Mouse (Mus musculus): ENCODE measurements around the gene C2cd4d. TPM values are rescaled to one million over a fixed set of nuclear protein-coding genes. Genes with fewer than 3 reads are reported as not detected.

Gene C2cd4d
- total RNA-seq, 2 experiments from 2014 or later = 0.38 to 0.40 TPM

DNA sequence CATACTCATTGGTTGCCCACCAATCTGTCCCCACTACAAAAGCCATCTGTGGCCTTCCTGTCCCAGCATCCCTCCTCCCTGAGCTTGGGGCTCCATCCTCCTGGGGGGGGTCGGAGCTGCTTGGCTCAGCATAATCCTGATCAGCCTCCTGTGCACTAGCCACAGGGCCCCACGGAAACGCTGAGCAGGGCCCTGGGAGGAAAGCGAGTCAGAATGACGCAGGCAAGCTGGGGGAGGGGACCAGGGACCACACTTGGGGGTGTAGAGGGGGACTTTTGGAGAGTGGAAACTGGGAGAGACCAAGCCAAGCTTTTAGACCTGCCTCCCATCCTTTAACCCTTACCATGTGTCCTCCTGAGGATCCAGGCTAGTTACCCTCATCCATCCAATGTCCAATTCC lies 13.6 kb downstream of the C2cd4d start:
- no peak for DNase-seq (ENCODE audit: low spot score in 2 of 2)

DNA sequence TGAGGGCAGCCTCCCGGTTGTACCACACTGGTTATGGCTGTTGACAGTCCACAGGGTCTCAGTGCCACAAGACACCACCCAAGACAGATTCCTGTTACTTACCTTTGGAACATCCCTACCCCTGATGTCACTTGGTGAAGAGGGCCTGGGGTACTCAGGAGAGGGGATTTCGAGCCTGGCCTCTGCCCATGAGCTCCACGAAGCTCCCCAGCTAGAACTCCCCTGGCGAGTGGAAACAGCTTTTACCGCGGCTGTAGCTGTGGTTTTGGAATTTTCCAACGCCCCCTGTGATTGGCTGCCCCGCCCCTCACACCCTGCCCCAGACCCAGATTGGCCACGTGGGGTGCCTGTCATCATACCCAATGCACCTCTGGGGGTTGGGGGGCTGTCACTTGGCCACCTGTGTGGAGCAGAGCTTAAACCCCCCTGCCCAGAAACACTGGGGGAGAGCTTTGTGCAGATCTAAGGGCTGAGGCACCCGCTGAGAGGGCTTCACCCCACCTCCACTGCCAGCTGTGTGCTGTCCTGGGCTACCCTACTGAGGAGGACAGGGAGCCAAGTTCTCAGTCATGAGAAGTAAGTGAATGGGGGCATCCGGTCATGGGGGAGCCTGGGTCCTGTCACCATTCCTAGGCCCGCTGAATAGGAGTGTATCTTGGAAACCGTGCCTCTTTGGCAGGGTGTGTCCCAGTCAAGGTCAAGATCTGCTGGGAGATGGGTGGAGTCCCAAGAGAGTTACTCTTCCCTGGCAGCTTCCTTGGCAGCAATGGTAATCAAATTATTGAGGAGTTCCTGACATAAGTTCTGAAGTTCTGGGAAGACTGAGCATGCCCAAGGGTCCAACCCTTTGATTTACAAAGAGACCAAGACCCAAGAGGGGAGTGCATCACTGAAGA lies 15.0 kb downstream of the C2cd4d start:
- no peak for DNase-seq (ENCODE audit: low spot score in 2 of 2)

- DNase-seq (ENCODE audit: low spot score in 2 of 2) = no peak
Measured at GRCm38 (mm10) chr3:94379831-94380510, 17.7 kb downstream of the C2cd4d start.

GRCm38 (mm10) chr3:94382308-94382707 lies 20.1 kb downstream of the C2cd4d start:
- DNase-seq (ENCODE audit: low spot score in 2 of 2) = no peak

DNA sequence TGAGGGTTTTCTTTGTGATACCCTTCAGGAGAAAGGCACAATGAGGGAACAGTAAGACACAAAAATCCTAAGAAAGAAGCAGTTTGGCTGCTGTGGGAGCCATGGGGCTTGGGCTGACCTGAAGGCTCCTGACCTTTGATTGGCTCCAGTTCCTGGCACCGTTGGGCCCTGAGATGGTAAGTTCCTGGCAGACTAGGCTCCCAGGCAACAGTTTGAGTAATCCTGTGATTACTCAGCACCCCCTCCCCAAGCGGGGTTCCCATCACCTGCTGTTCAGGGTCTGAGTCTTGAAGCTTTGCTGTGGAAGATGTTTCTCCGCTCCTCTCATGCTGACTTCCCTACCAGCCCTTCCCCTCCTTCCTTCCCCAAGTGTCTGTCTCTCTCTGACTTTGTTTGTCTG lies 21.2 kb downstream of the C2cd4d start:
- no peak for DNase-seq (ENCODE audit: low spot score in 2 of 2)

GRCm38 (mm10) chr3:94386671-94387070 lies 24.4 kb downstream of the C2cd4d start:
- no peak for DNase-seq (ENCODE audit: low spot score in 2 of 2)

- no peak for DNase-seq (ENCODE audit: low spot score in 2 of 2)
Measured at GRCm38 (mm10) chr3:94387391-94387790, 25.2 kb downstream of the C2cd4d start.

DNA sequence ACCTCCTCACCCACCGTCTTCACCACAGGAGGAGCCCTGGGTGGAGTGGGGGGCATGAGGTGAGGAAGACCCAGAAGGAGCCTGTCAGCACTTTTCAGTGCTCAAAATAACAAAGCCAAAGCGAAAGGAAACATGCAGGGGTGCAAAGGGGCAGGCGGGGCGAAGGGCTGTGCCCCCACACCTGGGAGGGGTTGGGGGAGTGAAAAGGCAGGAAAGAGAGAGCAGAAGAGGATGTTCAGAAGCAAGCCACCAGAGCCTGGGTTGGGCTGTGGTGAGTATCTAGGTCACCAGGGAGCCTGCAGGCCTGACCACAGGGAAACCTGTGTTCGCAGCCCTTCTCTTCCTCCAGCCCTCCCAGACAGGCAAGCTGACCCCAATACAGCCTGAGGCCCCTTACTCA lies 25.8 kb downstream of the C2cd4d start:
- DNase-seq (ENCODE audit: low spot score in 2 of 2) = no peak

DNA sequence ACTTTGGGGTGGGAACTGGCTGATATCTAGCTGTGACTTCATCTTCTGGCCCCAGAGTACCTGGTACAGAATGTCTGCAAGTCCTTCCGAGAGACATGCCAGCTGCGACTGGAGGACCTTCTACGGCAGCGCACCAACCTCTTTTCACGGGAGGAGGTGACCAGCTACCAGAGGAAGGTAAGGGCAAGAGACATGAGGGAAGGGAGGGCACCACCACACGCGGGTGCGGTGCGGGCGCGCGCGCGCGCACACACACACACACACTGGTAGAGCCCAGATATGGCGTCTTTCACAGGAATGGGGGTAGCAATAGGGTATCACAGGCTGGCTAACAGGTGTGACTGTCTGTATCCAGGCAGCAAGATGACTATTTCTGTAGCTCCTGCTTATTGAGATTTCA lies 27.2 kb downstream of the C2cd4d start:
- no peak for DNase-seq (ENCODE audit: low spot score in 2 of 2)

DNA sequence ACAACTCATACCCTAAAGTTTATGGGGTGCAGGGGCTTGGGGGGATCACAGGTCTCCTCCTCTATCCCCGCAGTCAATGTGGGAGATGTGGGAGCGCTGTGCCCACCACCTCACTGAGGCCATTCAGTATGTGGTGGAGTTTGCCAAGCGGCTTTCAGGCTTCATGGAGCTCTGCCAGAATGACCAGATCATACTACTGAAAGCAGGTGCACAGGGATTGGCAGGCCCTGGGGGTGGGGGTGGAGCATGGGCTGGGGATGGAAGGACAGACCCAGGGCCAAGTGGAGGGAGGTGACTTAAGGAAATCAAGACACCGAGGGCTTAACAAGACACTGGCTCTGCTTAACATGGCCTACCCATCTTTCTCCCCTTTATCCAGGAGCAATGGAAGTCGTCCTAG lies 28.8 kb downstream of the C2cd4d start:
- DNase-seq (ENCODE audit: low spot score in 2 of 2) = no peak

- no peak for DNase-seq (ENCODE audit: low spot score in 2 of 2)
Measured at GRCm38 (mm10) chr3:94392128-94392527, 29.9 kb downstream of the C2cd4d start.

GRCm38 (mm10) chr3:94393049-94393448 lies 30.8 kb downstream of the C2cd4d start:
- DNase-seq (ENCODE audit: low spot score in 2 of 2) = peak in 1 of 2 experiments; percentile 17

DNA sequence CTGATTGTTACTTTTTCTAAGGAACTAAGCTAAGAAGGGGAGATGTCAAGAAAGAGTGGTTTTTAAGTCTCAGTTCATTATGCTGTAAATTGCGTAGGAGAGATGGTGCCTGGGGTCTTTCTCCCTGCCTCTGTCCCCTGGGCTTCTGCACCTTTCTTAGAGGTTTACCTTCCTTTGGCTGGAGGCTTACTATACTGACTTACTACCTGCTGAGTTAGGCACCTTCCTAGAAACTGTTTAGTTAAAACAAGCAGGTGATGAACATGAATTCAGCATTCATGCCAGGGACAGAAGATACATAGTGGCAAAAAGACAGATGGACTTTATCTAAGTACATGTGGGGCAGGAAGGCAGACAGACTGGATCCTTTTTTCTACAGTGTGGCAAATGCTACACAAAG lies 34.1 kb downstream of the C2cd4d start:
- DNase-seq (ENCODE audit: low spot score in 2 of 2) = no peak

GRCm38 (mm10) chr3:94396851-94397250 lies 34.6 kb downstream of the C2cd4d start:
- no peak for DNase-seq (ENCODE audit: low spot score in 2 of 2)

GRCm38 (mm10) chr3:94398217-94398616 lies 36.0 kb downstream of the C2cd4d start, which contains the start of gene Lingo4:
Lingo4 (plus strand) TSS chr3:94398517.
- DNase-seq (ENCODE audit: low spot score in 2 of 2) = no peak

- DNase-seq (ENCODE audit: low spot score in 2 of 2) = no peak
Measured at GRCm38 (mm10) chr3:94398943-94399481, 36.8 kb downstream of the C2cd4d start.

DNA sequence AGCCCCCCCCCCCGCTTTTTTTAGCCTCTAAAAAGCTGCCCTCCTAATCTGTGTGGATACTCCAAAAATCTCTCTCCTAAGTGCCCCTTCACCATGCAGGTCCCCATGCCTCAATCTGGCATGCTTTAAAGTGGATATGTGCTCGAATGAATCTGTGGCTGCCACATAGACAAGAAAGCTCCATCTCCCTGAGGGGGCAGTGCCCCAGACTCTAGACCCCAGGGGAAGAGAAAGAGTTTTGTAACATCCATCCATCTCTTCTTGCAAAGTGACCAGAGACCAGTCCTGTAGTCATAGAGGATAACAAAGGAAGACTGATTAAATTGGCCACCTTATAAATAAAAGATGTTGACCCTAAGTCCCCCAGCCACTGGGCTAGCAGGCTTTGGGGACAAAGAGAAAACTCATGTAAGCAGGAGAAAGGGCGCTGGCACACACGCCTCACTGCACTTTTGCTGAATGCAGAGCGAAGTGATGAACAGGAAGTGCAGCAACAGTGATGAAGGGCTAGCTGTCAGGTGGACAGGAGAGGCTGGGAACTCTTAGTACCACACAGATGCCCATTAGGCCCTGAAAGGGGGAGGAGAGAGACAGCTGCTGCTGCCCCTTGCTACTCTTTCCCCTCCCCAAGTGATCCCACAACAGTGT lies 37.5 kb downstream of the C2cd4d start:
- no peak for DNase-seq (ENCODE audit: low spot score in 2 of 2)

- no peak for DNase-seq (ENCODE audit: low spot score in 2 of 2)
Measured at GRCm38 (mm10) chr3:94402451-94402850, 40.2 kb downstream of the C2cd4d start.

- DNase-seq (ENCODE audit: low spot score in 2 of 2) = no peak
Measured at GRCm38 (mm10) chr3:94404366-94405054, 42.3 kb downstream of the C2cd4d start.

DNA sequence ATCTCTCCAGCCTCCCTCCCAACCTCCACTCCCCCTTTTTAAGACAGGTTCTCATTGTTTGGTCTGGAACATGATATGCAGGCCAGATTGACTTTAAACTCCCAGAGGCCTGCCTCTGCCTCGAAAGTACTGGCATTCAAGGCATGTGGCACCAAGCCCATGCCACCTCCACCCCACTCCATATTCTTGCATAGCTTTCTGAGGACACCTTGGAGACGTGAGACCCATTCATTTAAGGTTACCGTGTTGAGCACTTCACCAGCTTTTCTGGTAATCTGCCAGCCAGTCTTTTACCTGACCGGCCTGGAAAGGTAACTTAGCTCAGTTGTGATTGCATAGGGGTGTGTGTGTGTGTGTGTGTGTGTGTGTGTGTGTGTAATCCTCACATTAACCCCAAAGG lies 43.3 kb downstream of the C2cd4d start:
- DNase-seq (ENCODE audit: low spot score in 2 of 2) = no peak

- no peak for DNase-seq (ENCODE audit: low spot score in 2 of 2)
Measured at GRCm38 (mm10) chr3:94412530-94412929, 50.3 kb downstream of the C2cd4d start.

Data from adrenal gland, adult 18-20 months (tissue).